Mouse (Mus musculus): Measurements from ENCODE around the gene Zfp775. TPM values are rescaled to one million over a fixed set of nuclear protein-coding genes. Genes with fewer than 3 reads are reported as not detected.

Gene Zfp775
- polyA plus RNA-seq, 1 experiment from 2014 or later: 8.3 TPM

DNA sequence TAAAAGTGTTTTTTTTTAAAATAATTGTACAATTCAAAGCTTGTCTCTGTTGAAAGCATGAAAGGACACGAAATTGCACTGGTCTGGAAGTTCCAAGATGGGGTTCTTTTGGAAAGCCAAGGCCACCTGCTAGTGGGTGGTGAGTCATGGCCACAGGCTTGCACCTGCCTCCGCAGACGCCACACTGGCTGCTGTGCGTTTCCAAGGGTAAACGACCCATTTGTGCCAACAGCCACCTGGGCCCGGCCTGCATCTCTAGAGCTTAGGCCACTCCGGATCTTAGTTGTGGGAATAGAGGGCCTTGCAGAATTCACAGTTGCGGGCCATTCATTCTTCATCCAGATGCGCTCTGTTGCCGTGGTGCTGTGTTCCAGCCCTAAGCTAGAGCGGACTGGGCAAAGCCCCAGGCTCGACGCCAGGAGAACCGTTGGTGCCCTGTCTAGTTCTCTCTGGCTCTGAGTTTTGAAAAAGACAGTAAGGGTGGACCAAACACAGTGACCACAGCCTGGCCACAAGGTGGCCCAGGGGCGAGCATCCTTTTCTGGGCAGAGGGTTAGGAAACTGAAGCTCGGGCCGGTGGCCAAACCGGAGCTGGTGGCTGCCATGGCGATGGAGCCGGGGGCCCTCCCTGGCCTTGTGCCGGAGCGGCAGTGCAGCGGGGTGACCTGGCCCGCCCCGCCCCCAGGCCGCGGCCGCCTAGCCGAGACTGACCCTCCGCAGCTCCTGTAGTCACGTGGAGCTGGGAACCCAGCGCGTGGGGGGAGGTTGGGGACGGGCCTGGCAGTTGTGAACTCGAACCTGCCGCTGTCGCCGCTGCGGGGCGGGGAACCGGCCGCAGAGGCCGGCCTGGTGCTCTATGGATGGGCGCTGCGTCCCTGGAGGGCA is 8.5 kb upstream of the Zfp775 start, which contains the start of the genes Repin1 and Gm44965:
Repin1 (plus strand) TSS at position 726 of the 885 bp plus-strand sequence.
Gm44965 (plus strand) TSS at position 784 of the 885 bp plus-strand sequence.
- peak; percentile 92 for ATAC-seq (ENCODE audit: borderline replicate concordance, extremely low read depth, low FRiP score, low TSS enrichment)
- no peaks in the 10 kb centered on the region for H3K27me3 ChIP-seq
- WGBS: 6% methylated on average over 45 of the region's 45 CpGs

DNA sequence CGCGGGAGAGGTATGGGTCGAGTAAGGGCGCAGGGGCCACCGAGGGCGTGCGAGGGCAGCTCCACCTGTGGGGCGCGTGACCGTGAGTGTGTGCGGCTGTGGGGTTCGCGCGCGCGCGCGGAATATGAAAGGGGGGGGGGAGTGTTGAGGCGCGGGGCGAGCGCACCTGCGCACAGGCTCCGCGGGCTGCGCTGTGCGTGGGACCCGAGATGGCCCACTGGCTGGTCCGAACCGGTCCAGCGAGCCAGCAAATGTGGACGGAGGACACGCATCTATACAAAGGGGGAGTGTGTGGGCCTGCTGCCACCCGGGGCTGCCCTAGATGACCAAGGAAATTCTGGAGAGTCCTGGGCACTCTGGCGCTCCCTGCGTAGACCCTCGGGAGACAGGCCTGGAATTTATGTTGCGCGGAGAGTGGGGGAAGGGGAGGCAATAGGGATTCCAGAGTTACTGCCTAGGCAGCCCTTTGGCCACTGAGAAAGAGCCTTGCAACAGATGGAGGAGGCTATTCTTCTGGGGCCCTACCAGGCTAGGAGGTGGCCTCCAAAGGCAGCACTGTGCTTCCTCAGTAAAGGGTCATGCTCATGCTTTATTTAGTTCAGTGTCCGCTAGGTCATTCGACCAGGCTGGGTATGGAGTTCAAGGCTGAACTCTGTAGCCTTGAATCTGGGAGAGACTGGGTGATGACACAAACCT is 7.7 kb upstream of the Zfp775 start:
- peaks cover 14% of the 10 kb centered on the region for H3K4me1 ChIP-seq
- peak overlapping the region; percentile 86 for H3K27ac ChIP-seq
- H3K9ac ChIP-seq: peak overlapping the region; percentile 95
- H3K36me3 ChIP-seq: peaks cover 38% of the 10 kb centered on the region
- ATAC-seq (ENCODE audit: borderline replicate concordance, extremely low read depth, low FRiP score, low TSS enrichment): peak; percentile 48; the same call in 1 of the 2 replicates
- H3K9me3 ChIP-seq: peaks cover 20% of the 10 kb centered on the region
- peak overlapping the region; percentile 80 for H3K4me2 ChIP-seq
- no peaks in the 10 kb centered on the region for H3K27me3 ChIP-seq
- H3K4me3 ChIP-seq: peak overlapping the region; percentile 92
- 2% methylated on average over 35 of the region's 41 CpGs for WGBS

More for the DNA sequence above, 8.5 kb upstream of the Zfp775 start, which contains the start of the genes Repin1 and Gm44965:
- Histone ChIP-seq H3K9ac (peak within 1 kb of the TSS; percentile 95), H3K4me3 (peak within 1 kb of the TSS; percentile 92), H3K36me3 (peaks cover 31% of the 10 kb centered on the region), H3K27ac (peak within 1 kb of the TSS; percentile 86), H3K4me2 (peak within 1 kb of the TSS; percentile 80), H3K4me1 (peaks cover 14% of the 10 kb centered on the region), H3K9me3 (peaks cover 20% of the 10 kb centered on the region)

- H3K4me3 ChIP-seq: peak overlapping the region; percentile 92
- H3K36me3 ChIP-seq: peaks cover 48% of the 10 kb centered on the region
- H3K9me3 ChIP-seq: peaks cover 20% of the 10 kb centered on the region
- no peak overlapping the region for H3K27ac ChIP-seq
- no peak overlapping the region for H3K9ac ChIP-seq
- 45% methylated on average over 1 of the region's 1 CpGs for WGBS
- H3K4me2 ChIP-seq: peak overlapping the region; percentile 80
- no peak for ATAC-seq (ENCODE audit: borderline replicate concordance, extremely low read depth, low FRiP score, low TSS enrichment)
- H3K27me3 ChIP-seq: no peaks in the 10 kb centered on the region
- peaks cover 14% of the 10 kb centered on the region for H3K4me1 ChIP-seq
Observed at GRCm38 (mm10) chr6:48595278-48595677, 6.6 kb upstream of the Zfp775 start.

- H3K4me2 ChIP-seq: no peak overlapping the region
- H3K27me3 ChIP-seq: no peaks in the 10 kb centered on the region
- no peak overlapping the region for H3K4me3 ChIP-seq
- WGBS: 95% methylated on average over 45 of the region's 45 CpGs
- H3K4me1 ChIP-seq: peaks cover 17% of the 10 kb centered on the region
- no peak overlapping the region for H3K9ac ChIP-seq
- H3K9me3 ChIP-seq: peaks cover 20% of the 10 kb centered on the region
- ATAC-seq (ENCODE audit: borderline replicate concordance, extremely low read depth, low FRiP score, low TSS enrichment): no peak
- no peak overlapping the region for H3K27ac ChIP-seq
- H3K36me3 ChIP-seq: peaks cover 48% of the 10 kb centered on the region
Observed at GRCm38 (mm10) chr6:48596545-48597232, 5.2 kb upstream of the Zfp775 start.

DNA sequence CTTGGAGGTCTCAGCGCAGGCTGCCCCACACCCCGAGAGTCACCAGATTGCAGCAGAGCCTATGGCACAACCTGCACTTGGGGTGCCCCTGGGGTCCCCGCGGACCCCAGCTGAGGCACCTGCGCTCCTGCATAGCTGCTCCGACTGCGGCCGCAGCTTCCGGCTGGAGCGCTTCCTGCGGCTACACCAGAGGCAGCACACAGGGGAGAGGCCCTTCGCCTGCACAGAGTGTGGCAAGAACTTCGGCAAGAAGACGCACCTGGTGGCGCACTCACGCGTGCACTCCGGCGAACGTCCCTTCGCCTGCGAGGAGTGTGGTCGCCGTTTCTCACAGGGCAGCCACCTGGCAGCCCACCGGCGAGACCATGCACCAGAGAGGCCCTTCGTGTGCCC is 4.6 kb upstream of the Zfp775 start:
- Histone ChIP-seq H3K4me1 (peaks cover 17% of the 10 kb centered on the region), H3K4me2 (no peak overlapping the region), H3K9ac (no peak overlapping the region), H3K4me3 (no peak overlapping the region), H3K27ac (no peak overlapping the region), H3K9me3 (peaks cover 20% of the 10 kb centered on the region), H3K36me3 (peaks cover 48% of the 10 kb centered on the region), H3K27me3 (no peaks in the 10 kb centered on the region)
- WGBS: 96% methylated on average over 27 of the region's 27 CpGs
- no peak for ATAC-seq (ENCODE audit: borderline replicate concordance, extremely low read depth, low FRiP score, low TSS enrichment)

- Histone ChIP-seq H3K36me3 (peaks cover 45% of the 10 kb centered on the region), H3K27me3 (no peaks in the 10 kb centered on the region), H3K4me1 (peaks cover 8% of the 10 kb centered on the region), H3K27ac (no peak overlapping the region), H3K9ac (no peak overlapping the region), H3K9me3 (peaks cover 20% of the 10 kb centered on the region), H3K4me3 (no peak overlapping the region), H3K4me2 (no peak overlapping the region)
- no peak for ATAC-seq (ENCODE audit: borderline replicate concordance, extremely low read depth, low FRiP score, low TSS enrichment)
- WGBS: 90% methylated on average over 1 of the region's 1 CpGs
Observed at GRCm38 (mm10) chr6:48600594-48600993, 1.3 kb upstream of the Zfp775 start.

GRCm38 (mm10) chr6:48602080-48602741 is 348 bp downstream of the Zfp775 start:
- peak; percentile 63 for ATAC-seq (ENCODE audit: borderline replicate concordance, extremely low read depth, low FRiP score, low TSS enrichment)

GRCm38 (mm10) chr6:48608124-48608523 is 6.3 kb downstream of the Zfp775 start:
- H3K4me1 ChIP-seq: no peaks in the 10 kb centered on the region
- H3K4me2 ChIP-seq: no peak overlapping the region
- H3K36me3 ChIP-seq: no peaks in the 10 kb centered on the region
- no peaks in the 10 kb centered on the region for H3K27me3 ChIP-seq
- H3K27ac ChIP-seq: no peak overlapping the region
- H3K9ac ChIP-seq: no peak overlapping the region
- no peak overlapping the region for H3K4me3 ChIP-seq
- no peaks in the 10 kb centered on the region for H3K9me3 ChIP-seq
- no peak for ATAC-seq (ENCODE audit: borderline replicate concordance, extremely low read depth, low FRiP score, low TSS enrichment)
- 70% methylated on average over 2 of the region's 2 CpGs for WGBS

More at GRCm38 (mm10) chr6:48602080-48602741, 348 bp downstream of the Zfp775 start:
- Histone ChIP-seq H3K36me3 (peaks cover 29% of the 10 kb centered on the region), H3K27me3 (no peaks in the 10 kb centered on the region), H3K4me1 (peaks cover 8% of the 10 kb centered on the region), H3K9ac (peak overlapping the region; percentile 78), H3K27ac (peak overlapping the region; percentile 32), H3K4me3 (peak overlapping the region; percentile 69), H3K9me3 (peaks cover 8% of the 10 kb centered on the region; the same call in 1 of the 2 replicates), H3K4me2 (peak overlapping the region; percentile 86)
- 1% methylated on average over 28 of the region's 28 CpGs for WGBS

DNA sequence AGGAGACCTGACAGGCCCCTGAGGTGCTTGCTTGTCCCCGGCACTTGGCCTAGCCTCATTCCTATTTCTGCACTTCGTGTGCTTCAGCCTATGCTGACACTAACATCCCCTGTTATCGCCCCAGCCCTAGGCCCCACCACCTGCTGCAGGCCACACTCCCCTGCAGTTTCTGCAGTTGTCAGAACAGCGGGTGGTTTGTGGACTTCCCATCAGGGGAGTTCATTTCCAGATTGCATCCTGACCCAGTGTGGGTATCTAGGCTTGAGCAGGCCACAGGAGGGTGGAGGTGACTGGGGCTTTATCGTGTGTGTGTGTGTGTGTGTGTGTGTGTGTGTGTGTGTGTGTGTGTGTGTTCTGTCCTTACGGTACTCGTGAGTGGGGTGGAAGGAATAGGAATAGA is 7.6 kb downstream of the Zfp775 start:
- Histone ChIP-seq H3K27ac (no peak overlapping the region), H3K4me1 (no peaks in the 10 kb centered on the region), H3K27me3 (no peaks in the 10 kb centered on the region), H3K4me2 (no peak overlapping the region), H3K9ac (no peak overlapping the region), H3K9me3 (no peaks in the 10 kb centered on the region), H3K4me3 (no peak overlapping the region), H3K36me3 (0 out of 2 replicates have a peak, but pooled peaks cover 3% of the 10 kb centered on the region)
- WGBS: 58% methylated on average over 7 of the region's 7 CpGs
- no peak for ATAC-seq (ENCODE audit: borderline replicate concordance, extremely low read depth, low FRiP score, low TSS enrichment)

DNA sequence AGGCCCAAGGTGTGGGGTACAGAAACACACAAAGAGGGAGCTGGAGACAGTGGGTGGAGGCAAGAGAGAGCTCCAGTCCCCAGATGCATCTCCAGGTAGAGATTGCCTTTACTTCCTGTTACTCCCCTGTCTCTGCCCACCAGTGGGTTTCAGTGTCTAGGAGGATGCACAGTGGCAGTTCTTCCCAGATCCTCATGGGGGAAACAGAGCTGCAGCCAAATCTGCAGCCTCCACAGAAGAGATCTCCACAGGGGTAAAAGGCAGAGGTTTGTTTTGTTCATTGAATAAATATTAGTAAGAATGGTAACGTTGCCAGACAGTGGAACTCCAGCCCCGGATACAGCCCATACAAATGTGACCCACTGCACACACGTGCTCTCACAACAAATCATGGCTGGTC is 8.8 kb downstream of the Zfp775 start:
- Histone ChIP-seq H3K9me3 (no peaks in the 10 kb centered on the region), H3K4me1 (no peaks in the 10 kb centered on the region), H3K27me3 (no peaks in the 10 kb centered on the region), H3K4me2 (no peak overlapping the region), H3K27ac (no peak overlapping the region), H3K36me3 (0 out of 2 replicates have a peak, but pooled peaks cover 3% of the 10 kb centered on the region), H3K9ac (no peak overlapping the region), H3K4me3 (no peak overlapping the region)
- 0 out of 2 replicates have a peak, but pooled peaks have one; percentile 5 for ATAC-seq (ENCODE audit: borderline replicate concordance, extremely low read depth, low FRiP score, low TSS enrichment)
- 47% methylated on average over 3 of the region's 3 CpGs for WGBS

- 88% methylated on average over 4 of the region's 4 CpGs for WGBS
- Histone ChIP-seq H3K27me3 (no peaks in the 10 kb centered on the region), H3K9ac (no peak overlapping the region), H3K4me3 (no peak overlapping the region), H3K9me3 (no peaks in the 10 kb centered on the region), H3K4me1 (no peaks in the 10 kb centered on the region), H3K36me3 (0 out of 2 replicates have a peak, but pooled peaks cover 3% of the 10 kb centered on the region), H3K27ac (no peak overlapping the region), H3K4me2 (no peak overlapping the region)
- ATAC-seq (ENCODE audit: borderline replicate concordance, extremely low read depth, low FRiP score, low TSS enrichment): no peak
Observed at GRCm38 (mm10) chr6:48613464-48613863, 11.6 kb downstream of the Zfp775 start.

Data from lung, embryonic 15.5 days (tissue).